Mouse (Mus musculus): ENCODE results near the gene Atrnl1.

Atrnl1 gene

DNA sequence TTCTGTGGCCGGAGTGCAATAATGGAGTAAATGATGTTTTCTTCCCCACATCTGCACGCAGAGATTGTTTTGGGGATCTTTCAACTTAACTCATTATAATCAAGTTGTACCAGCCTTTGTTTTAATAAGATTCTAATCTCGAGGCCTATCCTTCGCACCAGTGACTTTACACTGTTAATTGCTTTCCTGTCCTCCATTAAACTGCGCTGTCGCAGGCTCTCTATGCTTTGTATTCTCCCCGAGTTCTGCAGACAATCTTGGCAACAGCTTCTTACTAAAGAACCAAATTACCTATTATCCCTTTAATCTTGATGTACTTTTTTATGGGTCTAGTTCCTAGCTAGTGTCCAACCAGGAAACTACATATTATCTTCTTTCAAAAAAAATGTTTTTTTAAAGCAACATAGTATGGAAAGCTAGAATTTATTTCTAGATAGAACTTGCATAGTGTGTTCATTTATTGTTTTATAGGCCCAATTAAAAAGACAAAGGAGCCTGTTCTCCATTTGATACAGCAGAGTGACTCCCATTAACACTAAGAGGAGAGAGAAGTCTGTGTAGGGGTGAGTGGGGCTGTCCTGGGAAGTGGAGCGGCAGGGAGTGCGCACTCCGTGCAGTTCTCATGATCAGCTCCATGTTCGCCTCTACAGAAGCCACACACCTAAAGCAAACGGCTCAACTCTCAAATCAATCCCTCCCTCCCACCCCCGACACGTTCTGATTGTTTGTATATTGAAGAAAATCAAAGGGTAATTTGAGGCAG lies 484.1 kb downstream of the Atrnl1 start:
- TF ChIP-seq GATA4 (IDR thresholded peaks at IDR 0.05; ENCODE audit: insufficient replicate concordance, low read length) = no peak

DNA sequence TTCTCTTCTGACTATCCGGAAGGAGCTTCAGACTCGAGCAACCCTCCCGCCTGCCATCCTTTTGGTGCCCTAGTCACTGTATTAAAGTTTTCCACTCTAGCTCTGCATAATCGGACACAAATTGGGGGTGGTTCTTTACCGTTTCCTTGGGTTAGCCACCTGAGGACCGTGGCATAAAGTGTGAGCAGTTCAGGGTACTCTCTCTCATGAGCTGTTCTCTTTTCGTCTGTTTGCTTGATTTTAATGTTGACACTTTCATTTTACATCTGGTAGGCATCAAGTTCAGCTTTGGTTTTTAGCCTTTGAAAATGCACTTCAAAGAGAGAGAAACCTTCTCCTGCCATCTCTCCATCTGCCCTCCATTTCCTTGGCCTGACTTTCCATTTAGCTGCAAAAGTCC lies 484.9 kb downstream of the Atrnl1 start:
- TF ChIP-seq GATA4 (IDR thresholded peaks at IDR 0.05; ENCODE audit: insufficient replicate concordance, low read length) = no peak

DNA sequence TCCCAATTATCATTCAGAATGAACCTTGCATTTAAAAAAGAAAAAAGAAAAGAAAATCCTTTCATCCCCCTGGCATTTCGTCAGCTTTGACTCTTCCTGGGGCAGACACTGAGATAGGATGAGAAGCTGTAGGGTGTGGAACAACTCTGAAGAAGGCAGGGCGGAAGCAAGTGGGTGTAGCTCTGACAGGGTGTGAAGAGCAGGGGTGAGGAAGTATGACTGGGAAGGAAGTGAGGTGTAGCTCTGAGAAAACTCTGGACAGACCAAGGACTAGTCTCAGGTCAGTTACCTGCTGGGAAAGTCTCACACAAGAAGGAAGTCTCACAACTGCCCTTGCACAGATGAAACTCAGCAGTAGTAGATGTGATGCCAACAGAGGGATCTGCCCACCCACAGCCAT lies 486.4 kb downstream of the Atrnl1 start:
- no peak for TF ChIP-seq GATA4 (IDR thresholded peaks at IDR 0.05; ENCODE audit: insufficient replicate concordance, low read length)

DNA sequence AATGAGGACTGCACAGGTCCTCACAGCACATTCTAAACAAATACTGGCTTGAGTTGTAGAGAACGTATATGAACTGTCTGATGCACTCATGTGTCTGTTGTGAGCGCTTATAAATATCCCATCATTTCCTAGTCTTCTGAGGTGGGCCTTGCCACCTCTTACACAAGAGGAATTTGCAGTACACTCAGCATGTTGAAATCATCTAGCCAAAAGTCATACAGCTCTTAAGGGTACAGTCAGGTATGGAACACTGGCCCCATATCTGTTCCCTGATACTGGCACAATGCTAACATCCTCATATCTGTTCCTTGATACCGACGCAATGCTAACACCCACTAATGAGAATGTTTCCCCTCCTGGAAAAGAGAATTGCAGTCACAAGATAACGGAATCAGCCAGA lies 488.7 kb downstream of the Atrnl1 start:
- TF ChIP-seq GATA4 (IDR thresholded peaks at IDR 0.05; ENCODE audit: insufficient replicate concordance, low read length) = no peak

DNA sequence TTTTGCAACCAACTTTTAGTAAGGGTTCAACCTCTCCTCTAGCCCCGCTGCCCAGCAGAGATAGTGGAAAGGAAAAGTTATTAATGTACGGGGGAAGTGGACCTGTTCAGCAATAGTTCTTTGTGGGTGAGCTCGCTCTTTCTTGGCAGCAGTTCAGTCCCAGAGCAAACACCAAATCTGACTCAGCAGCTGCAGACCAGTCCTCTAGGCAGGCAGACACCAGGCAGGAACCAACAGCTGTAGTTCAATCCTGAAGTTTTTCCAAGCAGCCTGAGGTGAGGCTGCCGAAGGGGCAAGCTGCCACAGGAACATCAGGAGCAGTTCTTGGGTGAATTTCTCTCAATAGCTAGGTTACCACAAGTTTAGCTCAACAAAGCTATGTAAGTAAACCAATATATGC lies 489.5 kb downstream of the Atrnl1 start:
- TF ChIP-seq GATA4 (IDR thresholded peaks at IDR 0.05; ENCODE audit: insufficient replicate concordance, low read length) = no peak

DNA sequence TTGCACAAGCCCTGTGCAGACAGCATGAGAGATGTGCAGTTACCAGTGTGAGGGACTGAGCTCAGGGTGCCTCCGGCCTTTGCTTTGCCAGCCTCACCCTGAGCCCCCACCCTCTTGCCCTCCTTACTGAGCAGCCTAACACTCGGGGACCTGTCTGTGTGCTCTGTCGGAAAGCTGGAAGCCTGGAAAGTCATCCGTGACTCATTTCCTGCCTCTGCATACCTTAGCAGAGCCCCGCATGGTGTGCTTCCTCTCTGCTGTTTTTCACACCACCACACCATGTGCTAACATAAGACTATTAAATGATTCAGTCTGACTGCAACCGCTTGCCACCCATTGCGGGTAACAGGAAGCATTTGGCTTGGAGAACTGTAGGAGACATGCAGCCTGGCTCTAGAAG lies 493.7 kb downstream of the Atrnl1 start:
- TF ChIP-seq GATA4 (IDR thresholded peaks at IDR 0.05; ENCODE audit: insufficient replicate concordance, low read length) = no peak

DNA sequence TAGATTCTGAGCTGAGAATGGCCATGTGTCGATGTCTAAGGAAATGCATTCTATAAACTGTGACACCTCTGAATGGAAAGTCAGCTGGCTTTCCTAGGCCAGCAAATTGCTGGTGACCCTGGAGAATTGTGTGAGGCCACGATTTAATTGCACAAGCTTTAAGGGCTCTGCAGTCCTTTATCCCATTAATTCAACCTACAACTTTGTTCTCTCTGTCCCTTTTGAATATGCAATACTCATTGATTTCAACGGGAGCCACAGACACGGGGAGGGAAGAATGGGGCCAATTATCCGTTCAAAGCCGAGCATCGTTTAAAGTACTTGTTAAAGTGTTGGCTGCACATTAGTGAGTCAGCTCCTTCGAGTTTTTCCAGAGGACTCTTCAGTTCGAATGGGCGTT lies 496.8 kb downstream of the Atrnl1 start:
- no peak for TF ChIP-seq GATA4 (IDR thresholded peaks at IDR 0.05; ENCODE audit: insufficient replicate concordance, low read length)

DNA sequence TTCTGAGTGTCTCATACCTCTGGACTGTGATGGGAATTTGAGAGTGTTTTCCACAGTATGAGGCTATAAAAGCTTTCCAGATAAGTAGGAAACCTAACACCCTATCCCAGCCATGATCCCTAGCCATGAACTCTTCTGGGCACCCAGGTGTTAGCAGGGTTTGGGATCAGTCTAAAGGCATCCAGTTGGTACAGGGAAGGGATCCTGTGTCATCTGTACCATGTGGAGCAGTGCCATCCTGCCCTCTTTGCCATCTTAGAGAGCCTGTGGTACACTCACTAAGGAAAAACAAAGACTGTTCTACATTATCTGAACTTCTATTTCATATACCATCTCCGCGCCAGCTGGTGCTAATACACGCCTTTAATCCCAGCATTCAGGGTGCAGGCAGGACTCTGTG lies 499.7 kb downstream of the Atrnl1 start:
- no peak for TF ChIP-seq GATA4 (IDR thresholded peaks at IDR 0.05; ENCODE audit: insufficient replicate concordance, low read length)

DNA sequence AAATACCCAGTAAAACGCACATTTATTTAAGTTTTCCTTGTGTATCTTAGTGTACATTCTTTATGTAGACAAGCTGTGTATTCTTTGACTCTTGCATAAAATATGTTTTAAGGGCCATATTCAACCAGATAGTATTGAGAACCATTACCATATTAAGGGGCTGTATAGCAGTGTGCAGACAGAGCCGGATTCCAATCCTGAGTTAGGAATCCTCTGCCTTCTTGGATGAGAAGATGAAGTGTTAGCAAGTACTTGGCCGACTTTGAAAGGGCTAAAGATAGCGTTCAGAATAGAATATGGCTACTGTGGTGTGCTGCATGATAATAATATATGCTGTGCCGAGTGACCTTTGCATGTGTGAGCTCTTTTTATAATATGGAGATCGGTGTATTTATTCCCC lies 500.5 kb downstream of the Atrnl1 start:
- TF ChIP-seq GATA4 (IDR thresholded peaks at IDR 0.05; ENCODE audit: insufficient replicate concordance, low read length) = no peak

DNA sequence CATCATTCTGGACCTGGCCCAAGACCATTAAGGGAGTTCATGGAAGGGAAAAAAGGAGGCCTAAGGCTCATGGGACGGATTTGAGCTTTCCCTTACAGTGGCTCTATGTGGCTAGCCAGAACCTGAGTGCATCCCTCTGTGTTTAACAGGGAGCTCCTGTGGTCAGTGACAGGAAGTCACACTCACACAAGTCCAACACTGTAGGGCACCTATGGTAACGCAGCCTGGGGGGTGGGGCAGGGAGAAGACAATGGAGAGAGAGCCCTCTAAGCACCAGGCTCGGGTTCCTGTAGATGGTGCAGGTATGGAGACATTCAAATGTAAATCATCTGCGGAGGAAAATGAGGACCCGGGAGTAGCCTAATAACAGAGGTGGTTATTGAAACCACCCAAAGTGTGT lies 501.3 kb downstream of the Atrnl1 start:
- no peak for TF ChIP-seq GATA4 (IDR thresholded peaks at IDR 0.05; ENCODE audit: insufficient replicate concordance, low read length)

DNA sequence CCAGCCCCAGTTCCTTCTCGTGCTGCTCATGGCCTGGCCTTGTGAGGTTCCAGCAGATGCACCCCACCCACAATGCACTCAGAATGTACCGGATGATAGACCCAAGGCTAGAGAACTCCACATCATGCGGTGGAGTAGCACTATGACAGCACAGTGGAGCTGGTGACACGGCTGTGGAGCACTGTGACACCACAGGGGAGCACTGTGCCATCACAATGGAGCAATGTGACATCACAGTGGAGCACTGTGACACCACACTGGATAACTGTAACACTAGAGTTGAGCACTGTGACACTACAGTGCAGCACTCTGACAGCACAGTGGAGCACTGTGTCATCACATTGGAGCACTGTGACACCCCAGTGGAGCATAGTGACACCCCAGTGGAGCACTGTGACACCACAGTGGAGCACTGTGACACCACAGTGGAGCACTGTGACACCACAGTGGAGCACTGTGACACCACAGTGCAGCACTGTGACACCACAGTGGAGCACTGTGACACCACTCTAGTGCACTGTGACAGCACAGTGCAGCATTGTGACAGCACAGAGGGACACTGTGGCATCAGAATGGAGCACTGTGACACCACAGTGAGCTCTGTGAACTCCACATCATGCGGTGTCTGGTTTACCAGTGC lies 502.4 kb downstream of the Atrnl1 start:
- no peak for TF ChIP-seq GATA4 (IDR thresholded peaks at IDR 0.05; ENCODE audit: insufficient replicate concordance, low read length)

DNA sequence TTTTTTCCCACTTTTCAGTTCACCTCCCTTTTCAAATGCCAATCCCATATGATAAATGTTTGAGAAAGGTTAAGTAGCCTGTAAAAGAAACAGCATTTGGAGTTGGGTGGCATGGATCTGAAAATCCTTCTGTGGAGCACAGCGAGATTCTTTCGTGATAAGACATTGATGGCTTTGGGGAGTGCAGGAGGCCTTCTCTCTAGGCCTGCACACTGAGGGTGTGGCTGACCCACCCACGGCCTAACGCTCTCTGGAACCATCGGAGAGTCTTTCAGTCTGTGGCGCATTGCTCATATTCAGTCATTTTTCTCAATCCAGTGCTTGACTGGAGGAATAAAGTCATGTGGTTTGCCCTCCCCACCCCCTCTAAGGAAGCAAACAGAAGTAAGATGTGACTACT lies 506.8 kb downstream of the Atrnl1 start:
- no peak for TF ChIP-seq GATA4 (IDR thresholded peaks at IDR 0.05; ENCODE audit: insufficient replicate concordance, low read length)

DNA sequence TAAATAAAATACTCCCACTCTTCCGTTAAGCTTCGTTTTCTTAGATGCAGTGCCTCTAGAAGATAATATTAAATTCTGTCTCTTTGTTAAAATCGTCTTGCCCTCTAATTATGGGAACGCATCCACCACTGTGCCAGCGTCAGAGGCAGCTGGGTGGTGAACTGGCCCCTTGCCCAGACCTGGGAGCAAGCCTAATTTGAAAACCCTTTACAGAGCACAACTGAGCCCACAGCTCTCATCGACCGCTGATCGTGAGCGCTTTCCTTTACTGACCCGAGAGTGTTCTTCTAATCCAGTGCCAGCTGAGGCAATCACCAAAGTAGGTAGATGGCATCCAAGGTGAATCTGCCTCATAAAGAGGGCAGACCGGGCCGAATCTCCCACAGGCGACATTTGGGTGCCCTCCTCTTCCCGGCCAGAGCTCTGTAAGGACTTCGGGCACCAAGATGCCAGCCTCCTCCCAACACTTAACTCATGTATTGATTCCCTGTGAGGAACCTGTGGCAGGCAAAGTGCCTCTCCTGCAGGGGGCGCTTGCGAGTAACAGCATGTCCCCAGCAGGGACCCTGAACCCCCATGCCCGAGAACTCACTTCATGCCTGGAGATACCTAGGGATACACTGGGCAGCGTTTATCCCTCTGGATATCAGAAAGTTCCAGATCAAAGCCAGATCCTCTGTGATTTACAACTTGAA lies 507.5 kb downstream of the Atrnl1 start:
- TF ChIP-seq GATA4 (IDR thresholded peaks at IDR 0.05; ENCODE audit: insufficient replicate concordance, low read length) = no peak

DNA sequence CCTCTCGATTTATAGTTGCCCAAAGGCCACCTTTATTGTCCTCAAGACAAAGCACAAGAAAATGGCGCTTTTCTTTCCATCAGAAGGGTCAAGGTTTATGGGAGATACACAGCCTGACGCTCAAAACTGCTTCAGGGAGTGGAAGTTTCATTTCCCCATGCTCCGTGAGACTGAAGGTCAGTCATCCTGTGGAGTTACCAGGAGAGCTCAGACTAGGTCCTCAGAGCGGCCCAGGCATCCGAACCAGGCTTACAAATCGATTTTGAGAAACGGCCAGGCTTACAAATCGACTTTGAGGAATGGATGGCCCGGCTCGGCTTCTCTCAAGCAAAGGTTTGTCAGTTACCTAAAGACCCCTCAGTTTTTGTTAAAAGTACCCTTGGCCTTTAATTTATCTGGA lies 508.0 kb downstream of the Atrnl1 start:
- TF ChIP-seq GATA4 (IDR thresholded peaks at IDR 0.05; ENCODE audit: insufficient replicate concordance, low read length) = no peak

DNA sequence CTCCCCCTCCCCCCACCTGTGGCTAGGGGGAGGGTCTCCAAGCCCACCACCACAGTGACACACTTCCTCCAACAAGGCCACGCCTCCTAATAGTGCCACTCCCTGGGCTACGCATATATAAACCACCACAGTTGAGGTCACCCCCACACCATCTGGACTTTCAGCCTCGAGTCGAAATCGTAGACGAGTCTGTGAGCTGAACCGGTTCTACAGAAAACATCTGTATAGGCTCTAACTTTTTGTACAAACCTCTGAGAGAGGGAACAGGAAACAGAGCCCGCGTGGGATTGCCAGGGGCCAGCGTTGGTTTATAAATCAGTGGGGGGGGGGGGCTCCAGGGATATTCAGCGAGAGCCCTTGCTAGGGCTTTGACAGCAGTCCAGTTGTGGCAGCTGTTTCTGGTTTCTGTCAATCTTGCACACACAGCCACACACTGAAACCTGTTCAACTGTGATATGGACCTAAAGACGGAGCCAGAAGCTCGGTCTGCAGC lies 508.9 kb downstream of the Atrnl1 start:
- no peak for TF ChIP-seq GATA4 (IDR thresholded peaks at IDR 0.05; ENCODE audit: insufficient replicate concordance, low read length)

DNA sequence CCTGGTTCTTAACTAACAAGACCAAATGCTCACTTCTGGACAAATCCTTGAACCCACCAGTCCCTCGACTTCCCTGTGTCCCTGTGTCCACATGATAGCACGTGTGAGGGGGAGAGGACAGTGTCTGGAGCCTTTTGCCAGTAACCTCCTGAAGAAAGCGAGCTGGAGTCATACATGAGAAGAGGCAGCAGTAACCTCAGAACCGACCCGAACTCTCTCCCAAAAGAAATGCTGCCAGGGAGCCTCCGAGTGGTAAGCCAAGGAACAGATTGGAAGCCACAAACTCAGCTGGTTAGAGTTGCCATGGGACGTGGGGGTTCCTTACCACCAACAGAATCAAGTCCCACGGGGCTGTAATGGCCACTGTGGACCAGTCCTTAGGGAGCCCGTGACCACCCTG lies 509.8 kb downstream of the Atrnl1 start:
- TF ChIP-seq GATA4 (IDR thresholded peaks at IDR 0.05; ENCODE audit: insufficient replicate concordance, low read length) = no peak
